Mouse (Mus musculus) intestine, embryonic 16.5 days (tissue): ENCODE data around the gene Nxph1. TPM values are rescaled to one million over a fixed set of nuclear protein-coding genes. Genes with fewer than 3 reads are reported as not detected.

Source experiments
- ATAC-seq: fragments of 200-750 bp; cut with Nextera tagmentation; 2 replicates; pipeline ENCODE4 v1.8.0; 2017; ENCODE audit warnings: moderate TSS enrichment, moderate library complexity
- H3K27ac ChIP-seq: fragments of 300-500 bp; sonication (generic); 2 replicates; pipeline ENCODE4 v1.5.1; 2014; ENCODE audit warnings: mild to moderate bottlenecking, low read length
- H3K27me3 ChIP-seq: fragments of 300-500 bp; sonication (generic); replicated peaks from 2 replicates; pipeline ENCODE4 v1.6.1; 2014; ENCODE audit warnings: low read length, control low read depth, mixed read lengths; ENCODE audit not compliant: control insufficient read depth, insufficient read depth
- H3K36me3 ChIP-seq: fragments of 300-500 bp; sonication (generic); 2 replicates; pipeline ENCODE4 v1.6.1; 2014; ENCODE audit warnings: low read length, control low read depth; ENCODE audit not compliant: control insufficient read depth, insufficient read depth
- H3K4me1 ChIP-seq: fragments of 300-500 bp; sonication (generic); 2 replicates; pipeline ENCODE4 v1.6.1; 2014; ENCODE audit warnings: low read length, control low read depth, mixed read lengths; ENCODE audit not compliant: control insufficient read depth, insufficient read depth
- H3K4me2 ChIP-seq: fragments of 300-500 bp; sonication (generic); 2 replicates; pipeline ENCODE4 v1.6.1; 2014; ENCODE audit warnings: low read depth, low read length, control low read depth
- H3K4me3 ChIP-seq: fragments of 300-500 bp; sonication (generic); 2 replicates; pipeline ENCODE4 v1.5.1; 2014; ENCODE audit warnings: mild to moderate bottlenecking, low read length
- H3K9ac ChIP-seq: fragments of 300-500 bp; sonication (generic); 2 replicates; pipeline ENCODE4 v1.6.1; 2014; ENCODE audit warnings: low read depth, low read length
- H3K9me3 ChIP-seq: fragments of 300-500 bp; sonication (generic); 2 replicates; pipeline ENCODE4 v1.6.1; 2016; ENCODE audit warnings: low read length, control low read depth; ENCODE audit not compliant: control insufficient read depth
- WGBS: fragments of 180-500 bp; shearing (Covaris S2); extraction: QIAGEN DNeasy Blood & Tissue Kit; methylation state at CpG from one replicate; pipeline ENCODE4 v1.1.7; 2014; 5-methylcytosine and 5-hydroxymethylcytosine counted together
- polyA plus RNA-seq: library from polyadenylated mRNA; unstranded; fragments of >200 nt; fragmentation: Nextera tagmentation; extraction: Ambion mirVana; gene quantifications from 2 replicates; pipeline ENCODE4 v1.2.1, GENCODE M21; 2015

The Nxph1 gene
- polyA plus RNA-seq, 1 experiment from 2014 or later = 0.34 TPM

GRCm38 (mm10) chr6:8948471-8949411, 510 bp downstream of the Nxph1 start:
- peak overlapping the region; percentile 26 for H3K4me3 ChIP-seq
- H3K27ac ChIP-seq = no peak overlapping the region
- H3K4me2 ChIP-seq = peak overlapping the region; percentile 44
- peaks cover 56% of the 10 kb centered on the region for H3K27me3 ChIP-seq
- ATAC-seq = peak; percentile 75
- H3K9ac ChIP-seq = no peak overlapping the region
- H3K9me3 ChIP-seq = no peaks in the 10 kb centered on the region
- no peaks in the 10 kb centered on the region for H3K36me3 ChIP-seq
- 1% methylated on average over 68 of the region's 68 CpGs for WGBS
- peaks cover 3% of the 10 kb centered on the region; the same call in 1 of the 2 replicates for H3K4me1 ChIP-seq

GRCm38 (mm10) chr6:8949665-8950201, 1.5 kb downstream of the Nxph1 start:
- Histone ChIP-seq H3K27me3 (peaks cover 63% of the 10 kb centered on the region), H3K36me3 (no peaks in the 10 kb centered on the region), H3K4me1 (peaks cover 3% of the 10 kb centered on the region; the same call in 1 of the 2 replicates), H3K4me3 (peak overlapping the region; percentile 9), H3K4me2 (peak overlapping the region; percentile 14; the same call in 1 of the 2 replicates), H3K9ac (no peak overlapping the region), H3K9me3 (no peaks in the 10 kb centered on the region), H3K27ac (no peak overlapping the region)
- no peak for ATAC-seq
- WGBS = 2% methylated on average over 31 of the region's 31 CpGs

DNA sequence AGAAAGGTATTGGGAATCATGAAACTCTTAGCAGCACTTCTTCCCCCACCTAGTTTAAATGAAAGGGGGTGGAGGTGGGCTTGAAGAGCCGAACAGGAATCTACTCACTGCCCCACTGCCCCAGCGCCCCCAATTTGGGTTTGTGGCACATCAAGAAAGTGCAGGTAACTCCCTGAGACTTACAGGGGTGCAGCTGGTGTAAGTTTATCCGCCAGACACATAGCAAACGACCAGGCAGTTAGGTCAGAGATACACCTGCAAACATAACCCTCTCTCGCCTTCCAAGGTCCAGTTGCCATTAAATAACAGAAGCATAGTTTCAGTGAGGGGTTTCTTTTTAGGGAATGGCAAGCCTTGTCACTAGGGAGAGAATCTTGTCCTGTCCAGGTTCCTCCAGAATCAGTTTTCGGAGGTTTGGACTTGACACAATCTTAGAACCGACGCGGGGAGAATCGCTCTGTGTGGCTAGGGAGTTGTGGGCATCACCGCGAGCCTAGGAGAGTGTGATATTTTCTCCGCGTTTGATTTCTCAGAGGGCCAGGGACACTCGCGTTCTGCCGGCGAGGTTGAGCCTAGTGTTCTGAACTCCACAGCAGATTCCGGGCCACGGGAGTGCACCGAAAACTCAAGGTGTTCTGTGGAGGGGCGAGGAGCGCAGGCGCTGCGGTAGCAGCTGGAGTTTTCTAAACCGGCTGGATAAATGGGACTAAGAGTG, 2.5 kb downstream of the Nxph1 start:
- WGBS = under 1% methylated on average over 26 of the region's 26 CpGs
- no peak for ATAC-seq
- peaks cover 67% of the 10 kb centered on the region for H3K27me3 ChIP-seq
- H3K9ac ChIP-seq = no peak overlapping the region
- no peaks in the 10 kb centered on the region for H3K36me3 ChIP-seq
- H3K4me1 ChIP-seq = peaks cover 3% of the 10 kb centered on the region; the same call in 1 of the 2 replicates
- H3K4me3 ChIP-seq = peak overlapping the region; percentile 42
- H3K27ac ChIP-seq = no peak overlapping the region
- H3K4me2 ChIP-seq = peak overlapping the region; percentile 64
- H3K9me3 ChIP-seq = no peaks in the 10 kb centered on the region

DNA sequence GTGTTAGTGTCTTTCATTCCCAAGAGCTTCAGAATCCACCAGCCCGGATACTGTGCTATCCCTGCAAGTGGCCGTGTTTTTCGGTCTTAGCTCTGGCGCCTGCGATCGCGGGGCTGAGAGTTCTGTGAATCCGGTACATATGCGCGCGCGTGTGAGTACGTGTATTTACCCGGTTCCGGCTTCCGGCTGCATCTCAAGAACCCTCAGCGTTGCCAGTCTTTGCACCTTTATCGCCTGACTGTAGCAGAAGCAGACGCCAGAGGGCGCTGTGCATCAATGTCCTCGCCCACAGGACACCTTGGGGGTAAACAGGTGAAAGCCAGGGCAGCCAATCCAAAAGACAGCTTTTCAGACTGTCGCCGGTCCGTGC, 3.1 kb downstream of the Nxph1 start:
- WGBS = under 1% methylated on average over 24 of the region's 24 CpGs
- no peaks in the 10 kb centered on the region for H3K36me3 ChIP-seq
- no peak overlapping the region for H3K9ac ChIP-seq
- peak overlapping the region; percentile 64 for H3K4me2 ChIP-seq
- peaks cover 72% of the 10 kb centered on the region for H3K27me3 ChIP-seq
- no peaks in the 10 kb centered on the region for H3K9me3 ChIP-seq
- ATAC-seq = peak; percentile 67; the same call in 1 of the 2 replicates
- no peak overlapping the region for H3K27ac ChIP-seq
- peaks cover 3% of the 10 kb centered on the region; the same call in 1 of the 2 replicates for H3K4me1 ChIP-seq
- H3K4me3 ChIP-seq = peak overlapping the region; percentile 42

DNA sequence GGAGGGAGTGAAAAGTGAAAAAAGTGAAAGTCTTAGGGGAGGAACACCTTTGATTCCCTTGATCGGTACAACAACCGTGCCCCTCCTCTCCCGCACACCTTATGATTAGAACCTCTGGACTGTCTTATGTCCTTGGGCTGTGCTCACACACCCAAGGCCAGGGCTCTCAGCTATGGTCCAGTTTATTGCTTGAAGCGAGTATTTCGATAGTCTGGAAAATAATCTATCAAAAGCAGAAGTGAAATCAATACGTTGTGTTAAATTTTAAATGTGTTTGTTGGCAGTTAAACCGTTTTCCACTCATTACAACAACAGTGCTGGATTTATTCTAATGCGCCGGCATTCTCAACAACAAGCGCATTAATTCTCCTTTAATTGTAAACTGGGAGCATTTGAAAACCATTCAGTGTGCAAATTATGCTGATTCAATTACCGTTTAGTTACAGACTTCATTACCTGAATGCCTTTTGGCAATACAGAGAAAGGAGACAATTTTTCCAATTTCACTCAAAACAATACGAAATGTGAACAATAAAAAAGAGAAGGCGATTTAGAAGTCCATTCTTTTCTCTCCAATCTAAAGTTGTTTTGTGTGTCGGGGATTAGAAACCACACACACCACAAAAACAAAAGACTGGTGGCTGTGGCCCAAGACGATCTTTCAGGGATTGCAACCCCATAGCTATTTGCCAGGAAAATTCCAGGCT, 3.8 kb downstream of the Nxph1 start:
- Histone ChIP-seq H3K9ac (no peak overlapping the region), H3K9me3 (no peaks in the 10 kb centered on the region), H3K27me3 (peaks cover 80% of the 10 kb centered on the region), H3K4me1 (peaks cover 3% of the 10 kb centered on the region; the same call in 1 of the 2 replicates), H3K4me3 (no peak overlapping the region), H3K4me2 (no peak overlapping the region), H3K27ac (no peak overlapping the region), H3K36me3 (no peaks in the 10 kb centered on the region)
- 26% methylated on average over 15 of the region's 15 CpGs for WGBS
- ATAC-seq = no peak

DNA sequence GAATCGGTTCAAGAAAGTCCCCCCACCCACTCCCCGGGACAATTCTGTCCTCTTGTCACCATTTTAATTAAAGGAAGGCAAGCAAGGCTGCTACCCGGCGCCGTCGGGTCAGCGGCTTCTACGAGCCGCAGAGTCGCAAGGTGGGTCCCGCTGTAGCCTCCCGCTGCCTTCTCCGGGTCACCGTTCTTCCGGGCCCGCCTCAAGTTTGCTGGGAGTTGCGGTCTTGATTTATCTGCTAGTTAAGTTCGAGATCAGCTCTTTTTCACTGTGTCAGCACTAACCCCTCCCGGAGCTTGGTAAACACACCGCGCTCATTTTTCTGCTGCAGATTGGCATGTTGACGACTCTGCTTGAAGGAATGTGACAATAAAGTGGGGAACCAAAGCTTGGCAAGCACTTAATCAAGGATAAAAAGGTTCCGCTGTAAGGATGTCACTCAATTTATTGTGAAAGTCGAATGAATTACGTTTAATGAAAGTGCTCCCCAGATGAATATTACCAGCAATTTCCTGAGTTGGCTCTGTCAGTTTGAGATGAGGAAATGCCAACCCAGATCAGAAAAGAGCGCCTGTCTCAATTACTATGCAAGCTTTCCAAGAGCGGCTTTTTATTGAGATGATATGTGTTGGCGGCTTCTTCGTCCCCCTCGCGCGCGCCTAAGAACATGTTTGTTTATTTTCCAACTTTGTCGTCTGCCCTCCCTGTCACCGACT, 7.7 kb downstream of the Nxph1 start:
- Histone ChIP-seq H3K27ac (no peak overlapping the region), H3K27me3 (peaks cover 61% of the 10 kb centered on the region), H3K4me2 (no peak overlapping the region), H3K36me3 (no peaks in the 10 kb centered on the region), H3K4me1 (peaks cover 3% of the 10 kb centered on the region; the same call in 1 of the 2 replicates), H3K9ac (no peak overlapping the region), H3K4me3 (no peak overlapping the region), H3K9me3 (no peaks in the 10 kb centered on the region)
- 1% methylated on average over 35 of the region's 35 CpGs for WGBS
- no peak for ATAC-seq

DNA sequence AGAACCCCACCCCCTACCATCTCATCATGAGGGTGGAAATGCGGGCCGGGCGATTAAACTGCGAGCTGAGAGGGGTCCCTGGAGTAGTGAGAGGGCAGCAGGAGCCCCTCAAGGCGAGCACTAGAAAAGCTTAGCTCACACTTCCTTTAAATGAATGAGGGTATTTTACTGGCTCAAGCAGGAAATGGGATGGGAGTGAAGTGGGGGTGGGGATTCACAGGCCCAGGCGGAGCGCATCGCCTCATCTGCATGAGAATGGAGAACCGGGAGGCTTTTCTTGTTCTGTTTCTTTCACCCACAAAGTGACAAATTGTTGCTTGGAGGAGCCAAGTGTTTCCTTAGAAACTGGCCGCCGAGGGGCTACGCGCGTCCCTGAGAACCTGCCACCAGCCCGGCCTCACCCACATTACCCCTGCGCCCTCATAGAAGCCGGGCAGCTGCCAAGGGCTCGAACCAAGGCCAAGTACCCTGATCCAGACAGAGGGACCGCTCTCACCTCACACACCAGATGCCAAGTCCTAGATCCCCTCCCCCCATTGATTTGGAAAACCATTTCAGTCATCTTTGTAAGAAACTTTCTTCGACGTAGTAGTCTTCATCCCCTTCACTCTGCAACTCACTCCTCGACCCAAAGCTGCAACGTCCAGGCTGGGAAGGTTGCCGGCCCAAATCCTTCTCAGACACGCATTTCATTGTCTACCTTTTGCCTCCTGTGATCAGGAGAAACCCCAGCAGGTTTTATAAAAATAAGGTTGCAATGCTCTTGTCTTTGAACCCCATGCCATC, 8.7 kb downstream of the Nxph1 start:
- H3K27me3 ChIP-seq = peaks cover 51% of the 10 kb centered on the region
- H3K4me1 ChIP-seq = no peaks in the 10 kb centered on the region
- 2% methylated on average over 25 of the region's 25 CpGs for WGBS
- H3K4me3 ChIP-seq = no peak overlapping the region
- no peaks in the 10 kb centered on the region for H3K9me3 ChIP-seq
- no peak for ATAC-seq
- no peak overlapping the region for H3K4me2 ChIP-seq
- H3K27ac ChIP-seq = no peak overlapping the region
- H3K9ac ChIP-seq = no peak overlapping the region
- H3K36me3 ChIP-seq = no peaks in the 10 kb centered on the region

DNA sequence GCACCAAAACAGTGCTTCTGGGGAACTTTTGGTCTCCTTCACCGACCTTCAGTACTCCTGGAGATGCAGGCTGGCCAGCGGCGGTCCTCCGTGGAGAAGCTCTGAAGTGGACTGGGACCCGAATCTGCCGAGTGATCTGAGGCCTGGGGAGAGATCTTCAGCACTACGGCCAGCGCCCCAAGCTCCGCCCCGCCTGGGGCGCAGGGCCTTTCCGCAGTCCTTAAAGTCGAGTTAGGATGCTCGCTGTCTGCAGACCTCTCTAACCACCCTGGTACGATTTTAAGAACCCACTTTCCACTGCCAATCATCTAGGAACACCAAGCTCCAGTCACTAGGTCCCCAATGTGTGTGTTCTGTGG, 9.3 kb downstream of the Nxph1 start:
- no peak overlapping the region for H3K9ac ChIP-seq
- no peak overlapping the region for H3K4me2 ChIP-seq
- peaks cover 50% of the 10 kb centered on the region for H3K27me3 ChIP-seq
- no peaks in the 10 kb centered on the region for H3K36me3 ChIP-seq
- ATAC-seq = peak; percentile 62; the same call in 1 of the 2 replicates
- H3K9me3 ChIP-seq = no peaks in the 10 kb centered on the region
- 1% methylated on average over 15 of the region's 15 CpGs for WGBS
- H3K4me1 ChIP-seq = no peaks in the 10 kb centered on the region
- no peak overlapping the region for H3K27ac ChIP-seq
- no peak overlapping the region for H3K4me3 ChIP-seq
